Mouse (Mus musculus) embryonic facial prominence, embryonic 13.5 days (tissue): ENCODE measurements around the gene Pltp. TPM values are rescaled to one million over a fixed set of nuclear protein-coding genes. Genes with fewer than 3 reads are reported as not detected.
"Not testable (repeated sequence)": the region's sequence is repeated elsewhere in the genome, so short reads cannot be mapped to it uniquely, and the experiment has no call there.

Source experiments
- ATAC-seq: fragments of 200-750 bp; cut with Nextera tagmentation; 2 replicates; pipeline ENCODE4 v1.8.0; 2017; ENCODE audit warnings: low read depth; ENCODE audit not compliant: insufficient number of reproducible peaks, insufficient read depth, low FRiP score, low TSS enrichment
- H3K27ac ChIP-seq: fragments of 300-500 bp; sonication (generic); 2 replicates; pipeline ENCODE4 v1.5.1; 2015; ENCODE audit warnings: moderate library complexity, mild to moderate bottlenecking, inconsistent platforms
- H3K27me3 ChIP-seq: fragments of 300-500 bp; sonication (generic); 2 replicates; pipeline ENCODE4 v1.6.1; 2015; ENCODE audit warnings: mild to moderate bottlenecking, inconsistent platforms
- H3K36me3 ChIP-seq: fragments of 300-500 bp; sonication (generic); 2 replicates; pipeline ENCODE4 v1.6.1; 2015; ENCODE audit warnings: mild to moderate bottlenecking, inconsistent platforms
- H3K4me1 ChIP-seq: fragments of 300-500 bp; sonication (generic); 2 replicates; pipeline ENCODE4 v1.6.1; 2015; ENCODE audit warnings: inconsistent platforms
- H3K4me2 ChIP-seq: fragments of 300-500 bp; sonication (generic); 2 replicates; pipeline ENCODE4 v1.6.1; 2015; ENCODE audit warnings: moderate library complexity, mild to moderate bottlenecking, inconsistent platforms
- H3K4me3 ChIP-seq: fragments of 300-500 bp; sonication (generic); 2 replicates; pipeline ENCODE4 v1.5.1; 2015; ENCODE audit warnings: mild to moderate bottlenecking, inconsistent platforms
- H3K9ac ChIP-seq: fragments of 300-500 bp; sonication (generic); 2 replicates; pipeline ENCODE4 v1.6.1; 2015; ENCODE audit warnings: mild to moderate bottlenecking, inconsistent platforms
- H3K9me3 ChIP-seq: fragments of 300-500 bp; sonication (generic); 2 replicates; pipeline ENCODE4 v1.6.1; 2016; ENCODE audit warnings: inconsistent platforms
- WGBS: fragments of 180-500 bp; shearing (Covaris S2); methylation state at CpG from one replicate; pipeline ENCODE4 v1.1.7; 2015; ENCODE audit warnings: mixed read lengths; 5-methylcytosine and 5-hydroxymethylcytosine counted together
- polyA plus RNA-seq: library from polyadenylated mRNA; unstranded; fragments of >200 nt; fragmentation: Nextera tagmentation; extraction: Ambion mirVana; gene quantifications from 2 replicates; pipeline ENCODE4 v1.2.1, GENCODE M21; 2015

Gene Pltp
- polyA plus RNA-seq, 1 experiment from 2014 or later: 69.8 TPM

GRCm38 (mm10) chr2:164878509-164879227 lies 21.2 kb upstream of the Pltp start:
- H3K9ac ChIP-seq: peak overlapping the region; percentile 100
- no peak for ATAC-seq
- 3% methylated on average over 28 of the region's 28 CpGs for WGBS

GRCm38 (mm10) chr2:164877376-164878215 lies 20.1 kb upstream of the Pltp start:
- H3K27me3 ChIP-seq, H3K9ac ChIP-seq, H3K9me3 ChIP-seq, ATAC-seq, H3K36me3 ChIP-seq: not testable (repeated sequence)
- WGBS: 73% methylated on average over 11 of the region's 11 CpGs
- H3K4me3 ChIP-seq: peak overlapping the region; percentile 92
- H3K4me1 ChIP-seq: peaks cover 40% of the 10 kb centered on the region
- H3K4me2 ChIP-seq: peak overlapping the region; percentile 94
- 0 out of 2 replicates have a peak overlapping the region, but pooled peaks have one; percentile 22 for H3K27ac ChIP-seq

More at GRCm38 (mm10) chr2:164878509-164879227, 21.2 kb upstream of the Pltp start:
- H3K27me3 ChIP-seq: no peaks in the 10 kb centered on the region
- H3K9me3 ChIP-seq: no peaks in the 10 kb centered on the region
- peaks cover 40% of the 10 kb centered on the region for H3K4me1 ChIP-seq
- peak overlapping the region; percentile 94 for H3K4me2 ChIP-seq
- peaks cover 11% of the 10 kb centered on the region for H3K36me3 ChIP-seq
- H3K27ac ChIP-seq: peak overlapping the region; percentile 100
- peak overlapping the region; percentile 92 for H3K4me3 ChIP-seq

GRCm38 (mm10) chr2:164875648-164876047 lies 18.1 kb upstream of the Pltp start:
- Histone ChIP-seq H3K27ac (0 out of 2 replicates have a peak overlapping the region, but pooled peaks have one; percentile 81), H3K4me1 (peaks cover 32% of the 10 kb centered on the region)
- 48% methylated on average over 2 of the region's 2 CpGs for WGBS
- not testable (repeated sequence) for H3K36me3 ChIP-seq, ATAC-seq, H3K4me2 ChIP-seq, H3K9ac ChIP-seq, H3K9me3 ChIP-seq, H3K27me3 ChIP-seq, H3K4me3 ChIP-seq

GRCm38 (mm10) chr2:164874239-164874769 lies 16.8 kb upstream of the Pltp start:
- Histone ChIP-seq H3K9me3 (no peaks in the 10 kb centered on the region), H3K27me3 (no peaks in the 10 kb centered on the region), H3K4me3 (no peak overlapping the region), H3K9ac (no peak overlapping the region), H3K4me1 (peaks cover 26% of the 10 kb centered on the region), H3K4me2 (no peak overlapping the region; the same call in 1 of the 2 replicates), H3K27ac (peak overlapping the region; percentile 81), H3K36me3 (no peaks in the 10 kb centered on the region)
- WGBS: 12% methylated on average over 1 of the region's 1 CpGs
- ATAC-seq: no peak

- no peak for ATAC-seq
- no peak overlapping the region for H3K4me3 ChIP-seq
- peaks cover 26% of the 10 kb centered on the region for H3K4me1 ChIP-seq
- H3K9ac ChIP-seq: no peak overlapping the region
- H3K27ac ChIP-seq: peak overlapping the region; percentile 81
- no peaks in the 10 kb centered on the region for H3K36me3 ChIP-seq
- H3K27me3 ChIP-seq: no peaks in the 10 kb centered on the region
- no peak overlapping the region; the same call in 1 of the 2 replicates for H3K4me2 ChIP-seq
- WGBS: 66% methylated on average over 3 of the region's 3 CpGs
- no peaks in the 10 kb centered on the region for H3K9me3 ChIP-seq
Observed at GRCm38 (mm10) chr2:164873621-164874020, 16.1 kb upstream of the Pltp start.

GRCm38 (mm10) chr2:164871602-164872303 lies 14.2 kb upstream of the Pltp start:
- no peaks in the 10 kb centered on the region for H3K27me3 ChIP-seq
- 62% methylated on average over 6 of the region's 6 CpGs for WGBS
- H3K36me3 ChIP-seq: no peaks in the 10 kb centered on the region
- no peak overlapping the region for H3K9ac ChIP-seq
- H3K27ac ChIP-seq: no peak overlapping the region
- no peak overlapping the region for H3K4me2 ChIP-seq
- no peak overlapping the region for H3K4me3 ChIP-seq
- ATAC-seq: no peak
- H3K4me1 ChIP-seq: peaks cover 20% of the 10 kb centered on the region
- peaks cover 9% of the 10 kb centered on the region; the same call in 1 of the 2 replicates for H3K9me3 ChIP-seq

GRCm38 (mm10) chr2:164868491-164868890 lies 11.0 kb upstream of the Pltp start:
- Histone ChIP-seq H3K4me2 (no peak overlapping the region), H3K4me1 (peaks cover 4% of the 10 kb centered on the region; the same call in 1 of the 2 replicates), H3K36me3 (no peaks in the 10 kb centered on the region), H3K4me3 (no peak overlapping the region), H3K27me3 (no peaks in the 10 kb centered on the region), H3K27ac (no peak overlapping the region), H3K9ac (no peak overlapping the region), H3K9me3 (peaks cover 9% of the 10 kb centered on the region; the same call in 1 of the 2 replicates)
- WGBS: 74% methylated on average over 7 of the region's 7 CpGs
- no peak for ATAC-seq

- Histone ChIP-seq H3K4me2 (no peak overlapping the region), H3K9me3 (peaks cover 9% of the 10 kb centered on the region; the same call in 1 of the 2 replicates), H3K27ac (0 out of 2 replicates have a peak overlapping the region, but pooled peaks have one; percentile 14), H3K9ac (no peak overlapping the region), H3K4me1 (peaks cover 5% of the 10 kb centered on the region), H3K36me3 (no peaks in the 10 kb centered on the region), H3K27me3 (no peaks in the 10 kb centered on the region), H3K4me3 (no peak overlapping the region)
- WGBS: 91% methylated on average over 7 of the region's 7 CpGs
- ATAC-seq: no peak
Observed at GRCm38 (mm10) chr2:164867566-164867965, 10.1 kb upstream of the Pltp start.

- no peaks in the 10 kb centered on the region for H3K27me3 ChIP-seq
- no peak overlapping the region for H3K9ac ChIP-seq
- H3K4me3 ChIP-seq: no peak overlapping the region
- H3K4me1 ChIP-seq: peaks cover 11% of the 10 kb centered on the region
- no peak for ATAC-seq
- WGBS: 57% methylated on average over 16 of the region's 16 CpGs
- no peaks in the 10 kb centered on the region for H3K36me3 ChIP-seq
- H3K9me3 ChIP-seq: peaks cover 9% of the 10 kb centered on the region; the same call in 1 of the 2 replicates
- no peak overlapping the region for H3K4me2 ChIP-seq
- 0 out of 2 replicates have a peak overlapping the region, but pooled peaks have one; percentile 14 for H3K27ac ChIP-seq
Observed at GRCm38 (mm10) chr2:164866741-164867551, 9.4 kb upstream of the Pltp start.

GRCm38 (mm10) chr2:164864593-164864992 lies 7.1 kb upstream of the Pltp start:
- no peak overlapping the region for H3K4me3 ChIP-seq
- peaks cover 9% of the 10 kb centered on the region; the same call in 1 of the 2 replicates for H3K9me3 ChIP-seq
- H3K9ac ChIP-seq: no peak overlapping the region
- H3K36me3 ChIP-seq: no peaks in the 10 kb centered on the region
- H3K4me2 ChIP-seq: no peak overlapping the region
- 70% methylated on average over 4 of the region's 4 CpGs for WGBS
- ATAC-seq: no peak
- peaks cover 16% of the 10 kb centered on the region for H3K4me1 ChIP-seq
- no peaks in the 10 kb centered on the region for H3K27me3 ChIP-seq
- H3K27ac ChIP-seq: no peak overlapping the region
